Mouse (Mus musculus) liver, postnatal 0 days (tissue): ENCODE measurements around the gene Atp2c2. TPM values are rescaled to one million over a fixed set of nuclear protein-coding genes. Genes with fewer than 3 reads are reported as not detected.

ENCODE experiments used
- ATAC-seq: fragments of 200-750 bp; cut with Nextera tagmentation; 2 replicates; pipeline ENCODE4 v1.8.0; 2017; ENCODE audit warnings: mild to moderate bottlenecking, moderate library complexity
- DNase-seq: peaks from one replicate; pipeline ENCODE4 v3.0.0-alpha.2; 2016
- H3K27ac ChIP-seq: fragments of 300-500 bp; sonication (generic); 2 replicates; pipeline ENCODE4 v1.5.1; 2014; ENCODE audit warnings: antibody characterized with exemption, moderate library complexity, mild to moderate bottlenecking, low read depth
- H3K27me3 ChIP-seq: fragments of 300-500 bp; sonication (generic); 2 replicates; pipeline ENCODE4 v1.6.1; 2014; ENCODE audit warnings: low read length, control low read depth, mixed read lengths; ENCODE audit not compliant: insufficient read depth
- H3K36me3 ChIP-seq: fragments of 300-500 bp; sonication (generic); replicated peaks from 2 replicates; pipeline ENCODE4 v1.6.1; 2014; ENCODE audit warnings: mild to moderate bottlenecking, control low read depth, low read length, moderate library complexity, mixed read lengths; ENCODE audit not compliant: insufficient read depth
- H3K4me1 ChIP-seq: fragments of 300-500 bp; sonication (generic); 2 replicates; pipeline ENCODE4 v1.6.1; 2014; ENCODE audit warnings: antibody characterized with exemption, mild to moderate bottlenecking, control low read depth; ENCODE audit not compliant: insufficient read depth
- H3K4me2 ChIP-seq: fragments of 300-500 bp; sonication (generic); 2 replicates; pipeline ENCODE4 v1.6.1; 2014; ENCODE audit warnings: low read depth, mild to moderate bottlenecking, low read length, moderate library complexity, mixed read lengths
- H3K4me3 ChIP-seq: fragments of 300-500 bp; sonication (generic); 2 replicates; pipeline ENCODE4 v1.5.1; 2014; ENCODE audit warnings: low read depth, low read length
- H3K9ac ChIP-seq: fragments of 300-500 bp; sonication (generic); replicated peaks from 2 replicates; pipeline ENCODE4 v1.6.1; 2014; ENCODE audit warnings: mild to moderate bottlenecking, moderate library complexity
- H3K9me3 ChIP-seq: fragments of 300-500 bp; sonication (generic); 2 replicates; pipeline ENCODE4 v1.6.1; 2016; ENCODE audit warnings: mild to moderate bottlenecking, control low read depth, low read length, mixed read lengths
- CTCF ChIP-seq: sonication (generic); IDR thresholded peaks from 2 replicates; pipeline ENCODE4 v1.5.1; 2016; ENCODE audit warnings: antibody characterized with exemption, low read depth
- EP300 ChIP-seq: IDR thresholded peaks from 2 replicates; pipeline ENCODE4 v1.6.1; 2016; ENCODE audit warnings: antibody characterized with exemption, low read depth, mild to moderate bottlenecking
- WGBS: fragments of 180-500 bp; shearing (Covaris S2); extraction: QIAGEN DNeasy Blood & Tissue Kit; methylation state at CpG from one replicate; pipeline ENCODE4 v1.1.7; 2014; ENCODE audit not compliant: insufficient replicate concordance; 5-methylcytosine and 5-hydroxymethylcytosine counted together
- polyA plus RNA-seq: library from polyadenylated mRNA; unstranded; fragments of >200 nt; fragmentation: Nextera tagmentation; extraction: Ambion mirVana; gene quantifications from 2 replicates; pipeline ENCODE4 v1.2.1, GENCODE M21; 2015

The Atp2c2 gene
- polyA plus RNA-seq, 1 experiment from 2014 or later = 0.05 TPM

GRCm38 (mm10) chr8:119784141-119784574 is 84.3 kb downstream of the Atp2c2 start:
- 42% methylated on average over 9 of the region's 9 CpGs for WGBS

GRCm38 (mm10) chr8:119784676-119785075 is 84.9 kb downstream of the Atp2c2 start:
- Histone ChIP-seq H3K9me3 (no peaks in the 10 kb centered on the region), H3K4me3 (no peak overlapping the region)
- TF ChIP-seq EP300 (no peak), CTCF (no peak)

More at GRCm38 (mm10) chr8:119784141-119784574, 84.3 kb downstream of the Atp2c2 start:
- TF ChIP-seq EP300 = no peak
- TF ChIP-seq CTCF = no peak
- Histone ChIP-seq H3K27me3 (no peaks in the 10 kb centered on the region), H3K27ac (peak overlapping the region; percentile 60), H3K4me1 (no peaks in the 10 kb centered on the region), H3K4me3 (no peak overlapping the region), H3K36me3 (no peaks in the 10 kb centered on the region), H3K9me3 (no peaks in the 10 kb centered on the region), H3K9ac (no peak overlapping the region), H3K4me2 (peak overlapping the region; percentile 13)
- peak; percentile 51 for DNase-seq
- ATAC-seq = peak; percentile 19; the same call in 1 of the 2 replicates

DNA sequence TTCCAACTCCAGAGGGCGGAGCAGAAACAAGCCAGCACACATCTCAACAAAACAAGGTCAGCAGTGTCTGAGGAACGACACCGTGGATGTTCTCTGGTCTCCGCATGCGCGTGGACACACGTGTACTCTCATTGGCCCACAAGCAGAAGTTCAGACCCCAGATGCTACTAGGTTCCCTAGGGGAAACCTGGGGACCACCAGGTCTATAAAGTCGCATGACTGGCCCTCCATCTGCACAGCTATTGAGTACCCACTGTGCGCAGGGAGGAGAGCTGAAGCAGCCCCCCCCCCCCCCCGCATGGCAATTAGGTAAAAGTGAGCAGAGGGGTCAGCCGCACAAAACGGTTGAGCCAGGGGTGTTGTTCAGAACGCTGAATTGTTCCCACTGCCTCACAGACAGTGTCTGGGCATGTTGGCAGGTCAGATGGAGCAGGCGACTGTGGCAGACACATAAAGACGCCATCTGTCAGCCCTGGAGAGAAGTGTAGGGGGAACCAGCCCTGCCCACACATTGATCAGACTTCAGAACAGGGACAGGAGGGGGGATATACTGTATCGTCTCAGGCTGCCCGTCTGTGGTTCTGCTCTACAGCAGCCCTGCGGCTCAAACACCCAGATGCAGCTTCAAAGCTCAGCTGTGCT is 86.1 kb downstream of the Atp2c2 start:
- no peak for DNase-seq
- Histone ChIP-seq H3K36me3 (no peaks in the 10 kb centered on the region), H3K27me3 (no peaks in the 10 kb centered on the region), H3K4me3 (no peak overlapping the region), H3K4me1 (peaks cover under 1% of the 10 kb centered on the region; the same call in 1 of the 2 replicates), H3K27ac (no peak overlapping the region), H3K4me2 (no peak overlapping the region), H3K9me3 (no peaks in the 10 kb centered on the region), H3K9ac (no peak overlapping the region)
- no peak for ATAC-seq
- 61% methylated on average over 18 of the region's 18 CpGs for WGBS
- no peak for TF ChIP-seq EP300
- TF ChIP-seq CTCF = no peak

More at GRCm38 (mm10) chr8:119784676-119785075, 84.9 kb downstream of the Atp2c2 start:
- no peak for ATAC-seq
- no peaks in the 10 kb centered on the region for H3K27me3 ChIP-seq
- DNase-seq = no peak
- no peak overlapping the region for H3K4me2 ChIP-seq
- H3K9ac ChIP-seq = no peak overlapping the region
- 59% methylated on average over 7 of the region's 7 CpGs for WGBS
- H3K4me1 ChIP-seq = no peaks in the 10 kb centered on the region
- peak overlapping the region; percentile 60; the same call in 1 of the 2 replicates for H3K27ac ChIP-seq
- no peaks in the 10 kb centered on the region for H3K36me3 ChIP-seq

DNA sequence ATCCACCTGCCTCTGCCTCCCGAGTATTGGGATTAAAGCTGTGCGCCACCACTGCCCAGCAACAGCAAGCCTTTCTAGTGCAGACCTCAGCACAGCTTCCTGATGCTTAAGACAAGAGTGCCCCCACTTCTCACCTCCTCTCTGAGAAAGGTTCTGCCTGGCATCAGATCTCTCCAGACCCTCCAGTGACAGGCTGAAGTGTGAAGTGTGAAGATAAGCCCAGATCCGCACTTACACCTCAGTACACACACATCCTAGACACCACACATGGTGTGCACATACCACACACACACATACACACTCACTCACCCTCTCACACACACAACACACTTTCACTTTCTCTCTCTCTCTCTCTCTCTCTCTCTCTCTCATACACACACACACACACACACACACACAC is 87.1 kb downstream of the Atp2c2 start:
- WGBS = 61% methylated on average over 3 of the region's 3 CpGs
- H3K9me3 ChIP-seq = no peaks in the 10 kb centered on the region
- H3K4me2 ChIP-seq = no peak overlapping the region
- no peaks in the 10 kb centered on the region for H3K27me3 ChIP-seq
- H3K27ac ChIP-seq = no peak overlapping the region
- H3K4me1 ChIP-seq = peaks cover 8% of the 10 kb centered on the region
- no peaks in the 10 kb centered on the region for H3K36me3 ChIP-seq
- H3K9ac ChIP-seq = no peak overlapping the region
- H3K4me3 ChIP-seq = no peak overlapping the region
- no peak for ATAC-seq
- TF ChIP-seq CTCF = no peak
- no peak for TF ChIP-seq EP300
- DNase-seq = no peak

DNA sequence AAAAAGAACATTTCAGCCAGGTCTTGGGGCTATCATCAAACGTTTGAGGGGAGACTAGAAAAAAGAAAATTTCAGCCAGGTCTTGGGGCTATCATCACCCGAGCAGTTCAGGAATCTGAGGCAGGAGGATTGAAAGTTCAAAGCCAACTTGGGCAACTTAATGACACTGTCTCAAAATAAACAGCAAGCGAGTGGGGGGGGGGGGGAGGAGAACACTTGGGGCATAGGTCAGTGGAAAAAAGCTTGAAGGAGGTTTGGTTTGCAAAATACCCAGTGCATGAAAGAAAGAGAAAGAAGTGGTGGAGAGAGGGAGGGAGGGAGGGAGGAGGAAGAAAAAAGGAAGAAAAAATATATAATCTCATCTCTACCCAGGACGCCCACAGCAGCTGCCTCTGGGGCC is 87.5 kb downstream of the Atp2c2 start:
- DNase-seq (no peak), ATAC-seq (no peak)
- Histone ChIP-seq H3K4me3 (no peak overlapping the region), H3K27ac (no peak overlapping the region), H3K27me3 (no peaks in the 10 kb centered on the region), H3K9ac (no peak overlapping the region), H3K4me1 (peaks cover 13% of the 10 kb centered on the region), H3K36me3 (no peaks in the 10 kb centered on the region), H3K4me2 (no peak overlapping the region), H3K9me3 (no peaks in the 10 kb centered on the region)
- TF ChIP-seq EP300 (no peak), CTCF (no peak)
- 39% methylated on average over 4 of the region's 4 CpGs for WGBS

GRCm38 (mm10) chr8:119788607-119789381 is 89.0 kb downstream of the Atp2c2 start:
- no peaks in the 10 kb centered on the region for H3K27me3 ChIP-seq
- H3K4me3 ChIP-seq = no peak overlapping the region
- no peaks in the 10 kb centered on the region for H3K36me3 ChIP-seq
- no peak overlapping the region for H3K9ac ChIP-seq
- ATAC-seq (no peak), DNase-seq (no peak)
- peaks cover 14% of the 10 kb centered on the region for H3K4me1 ChIP-seq
- no peak overlapping the region for H3K4me2 ChIP-seq
- WGBS = 74% methylated on average over 9 of the region's 9 CpGs
- TF ChIP-seq EP300 (no peak), CTCF (no peak)
- no peak overlapping the region for H3K27ac ChIP-seq
- no peaks in the 10 kb centered on the region for H3K9me3 ChIP-seq
